Mouse (Mus musculus): ENCODE measurements at regions not wholly inside any gene's neighbourhood (a gene's known extent, or its start where the extent isn't known, plus 50 kb on each side); places are given as distances from the start of the nearest gene placed in this dataset.
"Not testable (repeated sequence)": the region's sequence is repeated elsewhere in the genome, so short reads cannot be mapped to it uniquely, and the experiment has no call there.

DNA sequence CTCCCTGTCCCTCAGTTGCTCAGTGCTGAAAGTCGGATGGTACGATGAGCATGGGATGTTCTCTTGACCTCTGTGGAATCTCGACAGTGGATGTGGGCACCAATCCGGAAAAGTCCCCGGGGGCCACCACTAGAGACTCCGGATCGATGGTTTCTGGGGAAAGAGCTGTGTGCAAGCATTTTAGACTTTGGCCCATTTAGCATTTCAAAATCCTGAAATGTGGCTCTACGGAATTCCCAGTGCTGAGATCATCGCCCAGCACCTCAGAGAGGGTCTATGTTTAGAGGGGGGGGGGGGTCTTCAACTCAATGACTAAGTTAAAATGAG, 68.6 kb downstream of the Tomm20 start:
- DNase-seq (ENCODE audit: low spot score), result no peak

DNA sequence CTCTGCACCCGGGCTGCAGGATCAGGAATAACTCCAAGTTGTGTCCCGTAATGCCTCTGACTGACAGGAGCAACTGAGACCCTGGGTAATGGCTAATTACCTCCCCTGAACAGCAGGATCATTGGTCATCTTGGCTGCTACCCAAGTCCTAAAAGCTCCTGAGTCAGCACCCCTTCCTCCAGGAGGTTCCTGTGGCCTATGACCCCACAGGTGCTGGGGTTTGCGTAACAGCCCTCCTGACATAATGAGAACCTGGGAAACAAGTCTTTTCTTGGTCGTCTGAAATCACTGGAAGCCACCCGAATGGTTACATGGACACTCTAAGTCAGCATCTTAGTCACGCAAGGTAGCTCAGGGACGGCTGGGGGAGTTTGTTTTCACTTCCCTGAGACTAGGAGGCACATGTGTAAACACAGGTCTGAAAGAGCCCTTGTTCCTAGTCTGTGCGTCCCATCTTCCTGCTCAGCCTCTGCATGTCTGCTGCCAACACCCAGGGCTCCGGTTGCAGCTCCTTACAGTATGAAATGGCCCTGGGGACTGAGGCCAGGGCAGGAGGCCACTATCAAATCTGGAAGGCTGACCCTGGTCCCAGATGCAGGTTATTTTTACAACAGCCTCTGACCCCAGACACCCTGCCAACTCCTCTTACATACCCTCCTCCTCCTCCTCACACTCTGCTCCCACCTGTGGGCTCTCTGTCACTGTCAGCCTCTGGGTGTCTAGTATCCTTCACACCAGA, 69.2 kb downstream of the Tomm20 start:
- DNase-seq (ENCODE audit: low spot score), result no peak

DNA sequence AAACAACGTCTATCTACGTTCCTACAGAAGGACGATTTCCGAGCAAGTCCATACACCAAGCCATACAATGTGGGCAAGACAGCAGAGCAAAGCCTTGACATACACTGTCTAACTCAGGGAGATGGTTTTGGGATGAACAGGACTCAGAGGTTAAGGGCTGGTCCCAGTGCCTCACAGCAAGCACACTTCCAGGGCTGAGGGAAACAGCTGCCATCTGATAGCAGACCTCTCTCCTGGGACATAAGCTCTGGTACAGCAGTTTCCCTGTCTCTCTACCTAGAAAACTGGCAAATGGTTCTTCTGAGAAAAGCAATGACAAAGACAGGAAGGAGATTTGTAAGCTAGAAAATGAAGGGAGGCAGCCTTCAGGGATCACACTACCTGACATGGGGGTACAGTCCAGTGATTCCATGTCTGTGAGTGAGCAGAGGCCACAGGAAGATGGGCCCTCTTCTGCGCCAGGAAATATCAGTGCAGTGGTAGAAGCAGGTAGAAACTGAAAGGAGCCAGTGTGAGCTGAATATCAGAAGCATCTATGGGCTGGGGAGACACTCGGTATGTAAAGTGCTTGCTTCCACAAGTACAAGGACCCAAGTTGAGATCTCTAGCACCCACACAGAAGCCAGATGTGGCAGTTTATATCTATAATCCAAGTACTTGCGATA, 70.0 kb downstream of the Tomm20 start:
- DNase-seq (ENCODE audit: low spot score), result no peak

DNA sequence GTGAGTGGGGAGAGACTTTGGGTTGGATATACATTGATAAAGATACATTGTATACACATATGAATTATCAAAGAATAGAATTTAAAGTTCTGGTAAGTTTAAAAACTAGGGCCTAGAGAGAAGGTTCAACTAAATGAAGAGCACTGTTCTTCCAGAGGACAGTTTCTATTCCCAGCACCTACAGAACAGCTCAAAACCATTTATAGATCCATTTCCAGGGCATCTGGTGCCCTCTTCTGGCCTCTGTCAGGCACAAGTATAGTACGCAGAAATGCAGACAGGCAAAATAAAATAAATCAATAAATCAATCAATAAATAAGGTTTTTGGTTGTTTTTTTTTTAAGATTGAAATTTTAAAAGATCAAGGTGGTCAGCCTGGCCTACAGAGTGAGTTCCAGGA, 70.8 kb downstream of the Tomm20 start:
- DNase-seq (ENCODE audit: low spot score), result no peak

DNA sequence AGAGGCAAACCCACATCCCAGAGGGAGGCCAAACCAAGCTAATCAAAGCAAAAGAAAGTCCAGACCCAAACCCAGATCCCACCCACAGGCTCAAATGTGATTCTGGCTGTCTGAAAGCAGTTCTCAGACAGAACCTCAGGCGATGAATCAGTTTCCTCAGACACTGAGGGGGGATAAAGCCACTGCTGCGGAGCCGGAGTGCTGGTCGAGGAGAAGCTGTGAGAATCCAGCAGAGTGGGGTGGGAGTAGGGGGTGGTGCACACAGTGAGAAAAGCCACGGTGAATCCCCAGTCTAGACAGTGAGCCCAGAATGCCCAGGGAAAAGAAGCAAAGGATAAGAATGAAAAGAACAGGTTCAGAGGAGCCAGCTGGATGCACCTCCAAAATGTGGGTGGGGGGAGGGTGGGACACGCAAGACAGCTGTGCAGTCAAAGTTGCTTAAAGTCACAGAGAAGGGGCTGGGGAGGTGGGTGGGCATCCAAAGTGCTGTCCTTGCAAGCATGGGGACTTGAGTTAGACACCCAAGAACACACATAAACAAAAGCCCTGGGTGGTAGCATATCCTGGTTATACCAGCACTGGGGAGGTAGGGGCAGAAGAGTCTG, 71.4 kb downstream of the Tomm20 start:
- no peak for DNase-seq (ENCODE audit: low spot score)

DNA sequence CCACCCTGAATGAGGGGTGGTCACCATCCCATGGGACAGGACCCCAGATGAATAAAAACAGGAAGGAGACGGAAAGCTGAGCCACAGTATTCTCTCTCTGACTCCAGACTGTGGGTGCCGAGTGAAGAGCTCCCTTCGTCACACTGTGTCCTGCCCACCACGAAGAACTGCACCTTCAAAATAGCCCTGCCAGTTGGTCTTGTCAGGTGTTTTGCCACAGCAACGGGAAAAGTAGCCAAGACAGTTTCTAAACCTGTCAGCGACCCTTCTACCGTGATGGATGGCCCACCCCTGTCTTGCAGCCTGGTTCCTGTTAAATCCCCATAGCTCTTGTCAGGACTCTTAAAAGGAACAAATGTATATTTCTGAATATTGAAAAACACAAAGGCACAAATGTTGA, 72.3 kb downstream of the Tomm20 start:
- DNase-seq (ENCODE audit: low spot score), result no peak

DNA sequence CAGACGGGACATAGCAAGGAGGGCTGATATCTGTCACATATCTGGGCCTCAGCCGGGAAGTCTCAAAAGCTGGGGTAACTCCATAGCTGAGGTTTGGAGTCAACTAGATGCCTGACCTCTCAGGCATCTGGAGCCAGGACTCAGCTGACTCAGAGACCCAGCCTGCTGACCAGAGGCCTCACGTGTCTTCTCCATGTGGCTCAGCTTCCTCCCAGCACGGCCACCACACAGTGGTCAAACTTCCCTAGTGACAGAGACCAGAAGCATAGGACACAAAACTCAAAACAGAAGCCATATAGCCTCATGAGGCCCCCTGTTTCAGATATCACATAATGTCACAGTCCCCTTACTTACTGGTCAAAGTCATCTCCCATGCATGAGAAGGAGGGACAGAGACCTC, 73.1 kb downstream of the Tomm20 start:
- DNase-seq (ENCODE audit: low spot score), result no peak

DNA sequence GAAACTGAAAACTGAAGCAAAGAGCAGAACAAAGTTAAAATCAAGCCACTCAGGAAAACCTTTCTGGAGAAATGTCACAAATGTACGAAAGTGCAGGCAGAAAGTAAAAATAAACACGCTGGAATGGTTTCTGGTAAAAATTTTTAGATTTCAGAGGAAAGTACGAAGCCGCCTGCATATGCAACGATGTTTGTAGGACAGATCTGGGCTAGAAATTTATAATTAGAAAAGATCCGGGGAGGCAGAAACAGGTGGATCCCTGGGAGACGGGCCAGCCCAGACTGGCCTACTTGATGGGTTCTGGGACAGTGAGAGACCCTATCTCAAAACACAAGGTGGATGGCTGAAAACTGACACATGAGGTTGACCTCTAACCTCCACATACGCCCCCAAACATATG, 73.5 kb downstream of the Tomm20 start:
- DNase-seq (ENCODE audit: low spot score), result no peak

DNA sequence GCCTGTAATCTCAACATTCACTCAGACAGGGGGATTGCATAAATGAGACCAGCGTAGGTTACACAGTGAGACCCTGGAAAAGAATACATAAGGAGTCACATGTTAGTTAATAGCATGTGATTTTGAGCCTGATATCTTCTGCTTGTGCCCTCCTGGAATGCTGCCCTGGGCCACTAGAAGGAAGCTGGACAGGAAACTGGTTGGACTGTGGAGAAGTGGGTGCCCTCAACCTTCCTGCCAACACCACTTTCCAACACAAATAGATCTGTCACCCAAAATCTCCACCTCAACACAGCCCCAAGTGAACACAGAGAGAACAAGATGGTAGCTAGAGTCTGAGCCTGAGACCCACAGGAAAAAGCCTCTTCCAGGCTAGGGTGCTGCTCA, 76.2 kb downstream of the Tomm20 start:
- DNase-seq (ENCODE audit: low spot score), result no peak

DNA sequence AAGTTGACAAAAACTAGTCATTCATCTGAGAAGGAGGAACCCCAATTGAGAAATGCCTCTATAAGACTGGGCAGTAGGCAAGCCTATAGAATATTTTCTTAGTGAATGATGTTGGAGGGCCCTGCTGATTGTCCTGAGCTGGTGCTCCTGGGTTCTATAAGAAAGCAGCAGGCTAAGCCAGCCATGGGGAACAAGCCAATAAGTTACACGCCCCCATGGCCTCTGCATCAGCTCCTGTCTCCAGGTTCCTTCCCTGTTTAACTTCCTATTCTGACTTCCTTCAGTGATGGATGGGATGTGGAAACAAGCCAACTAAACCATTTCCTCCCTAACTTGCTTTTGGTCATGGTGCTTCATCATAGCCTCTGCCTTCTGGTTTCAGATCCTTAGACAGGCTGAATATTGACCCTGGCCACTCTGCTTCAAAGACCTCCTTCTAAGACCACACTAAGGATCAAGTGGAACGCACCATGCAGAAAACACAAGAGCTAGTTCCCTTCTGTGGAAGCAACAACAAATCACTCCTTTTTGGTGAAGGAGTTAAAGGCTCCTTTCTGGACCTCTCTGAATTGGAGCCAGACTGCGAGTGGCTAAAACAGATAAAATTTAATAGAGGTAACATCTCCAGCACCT, 76.7 kb downstream of the Tomm20 start:
- DNase-seq (ENCODE audit: low spot score), result no peak

DNA sequence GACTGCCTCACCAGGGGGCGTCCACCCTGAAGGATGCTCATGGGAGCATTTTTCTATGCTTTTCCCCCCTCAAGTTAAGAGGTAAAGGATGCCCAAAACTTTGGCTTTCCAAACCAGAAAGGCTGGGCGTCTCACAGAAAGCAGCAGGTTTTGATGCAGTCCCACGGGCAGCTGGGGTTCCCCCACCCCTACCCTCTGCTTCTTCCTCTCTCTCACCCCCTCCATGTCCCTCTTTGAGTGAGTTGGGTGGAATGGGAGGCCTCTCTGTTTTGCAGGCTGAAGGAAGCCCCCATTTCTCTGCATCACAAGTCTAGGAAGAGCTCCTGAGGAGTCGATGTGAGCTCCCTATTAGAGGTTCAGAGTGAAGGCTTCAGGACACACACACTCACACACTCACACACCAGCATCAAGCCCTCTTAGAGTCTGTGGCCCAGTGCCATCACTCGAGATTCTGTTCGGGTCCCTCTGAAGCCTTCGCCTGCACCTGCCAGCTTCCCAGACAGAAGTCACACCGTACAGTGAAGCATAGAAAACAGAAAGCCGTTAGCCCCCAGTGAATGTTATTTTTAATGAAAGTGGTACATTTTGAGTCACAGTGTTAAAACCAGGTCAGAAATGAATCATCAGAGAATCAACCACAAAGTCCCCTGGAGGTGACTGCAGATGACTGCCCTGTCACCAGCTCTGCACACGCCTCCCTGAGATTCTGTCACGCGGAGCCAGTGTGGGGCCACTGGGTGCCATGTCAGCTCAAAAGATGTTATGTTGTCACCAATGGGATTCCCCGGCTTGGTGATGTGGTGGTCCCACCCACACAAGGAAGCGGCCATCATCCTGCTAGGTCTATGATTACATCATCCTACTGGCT, 78.3 kb downstream of the Tomm20 start:
- no peak for DNase-seq (ENCODE audit: low spot score)

DNA sequence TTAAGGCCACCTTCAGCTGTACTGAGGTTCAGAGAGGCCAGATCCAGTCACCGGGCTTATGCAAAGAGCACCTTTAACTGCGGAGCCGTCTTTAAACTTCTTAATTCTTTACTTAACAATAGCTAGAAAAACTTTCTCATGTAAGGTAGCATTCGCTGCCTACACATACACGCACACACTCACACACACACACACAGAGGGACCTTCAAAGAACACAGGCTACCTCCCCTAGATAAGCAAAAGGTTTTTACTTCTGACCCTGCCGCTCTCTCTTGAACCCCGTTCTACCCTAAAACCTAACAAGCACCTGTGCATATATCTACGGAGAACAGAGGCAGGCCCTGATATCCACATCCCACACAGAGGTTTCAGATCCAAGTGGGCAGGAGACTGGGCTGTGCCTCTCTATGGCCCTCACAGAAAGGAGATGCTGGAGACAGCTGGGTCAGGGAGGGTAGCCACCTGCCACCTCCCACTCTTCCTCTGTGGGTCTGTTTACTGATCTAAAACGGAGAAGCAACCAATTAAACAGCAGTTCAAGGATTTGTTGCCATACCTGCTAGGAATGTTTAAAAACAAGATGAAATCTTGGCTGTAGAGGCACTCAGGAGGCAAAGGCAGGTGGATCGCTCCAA, 81.2 kb downstream of the Tomm20 start:
- DNase-seq (ENCODE audit: low spot score), result no peak

DNA sequence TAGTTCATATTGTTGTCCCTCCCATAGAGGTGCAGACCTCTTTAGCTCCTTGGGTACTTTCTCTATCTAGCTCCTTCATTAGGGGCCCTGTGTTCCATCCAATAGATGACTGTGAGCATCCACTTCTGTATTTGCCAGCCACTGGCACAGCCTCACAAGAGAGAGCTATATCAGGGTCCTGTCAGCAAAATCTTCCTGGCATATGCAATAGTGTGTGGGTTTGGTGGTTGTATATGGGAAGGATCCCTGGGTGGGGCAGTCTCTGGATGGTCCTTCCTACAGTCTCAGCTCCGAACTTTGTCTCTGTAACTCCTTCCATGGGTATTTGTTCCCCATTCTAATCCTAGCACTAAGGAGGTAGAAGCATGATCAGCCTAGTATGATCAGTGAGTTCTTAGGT, 82.0 kb downstream of the Tomm20 start:
- DNase-seq (ENCODE audit: low spot score), result not testable (repeated sequence)

DNA sequence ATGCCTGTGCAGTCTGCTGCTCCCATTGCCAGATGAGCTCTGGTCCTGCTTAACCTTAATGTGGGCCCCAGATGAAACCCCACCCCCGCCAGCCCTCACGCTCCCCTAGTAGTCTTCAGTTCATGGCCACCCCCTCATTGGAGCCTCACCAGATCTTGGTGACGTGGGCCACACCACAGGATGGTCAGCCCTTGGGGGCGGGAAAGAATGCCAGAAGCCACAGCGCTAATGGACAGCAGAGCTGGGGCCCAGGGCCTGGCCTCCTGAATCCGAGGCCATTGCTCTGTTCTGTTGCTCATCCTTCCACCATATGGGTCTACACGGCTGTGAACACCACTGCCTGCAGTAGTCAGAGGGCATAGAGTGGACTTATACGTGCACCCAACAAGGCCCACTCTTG, 83.9 kb downstream of the Tomm20 start:
- DNase-seq (ENCODE audit: low spot score), result no peak

DNA sequence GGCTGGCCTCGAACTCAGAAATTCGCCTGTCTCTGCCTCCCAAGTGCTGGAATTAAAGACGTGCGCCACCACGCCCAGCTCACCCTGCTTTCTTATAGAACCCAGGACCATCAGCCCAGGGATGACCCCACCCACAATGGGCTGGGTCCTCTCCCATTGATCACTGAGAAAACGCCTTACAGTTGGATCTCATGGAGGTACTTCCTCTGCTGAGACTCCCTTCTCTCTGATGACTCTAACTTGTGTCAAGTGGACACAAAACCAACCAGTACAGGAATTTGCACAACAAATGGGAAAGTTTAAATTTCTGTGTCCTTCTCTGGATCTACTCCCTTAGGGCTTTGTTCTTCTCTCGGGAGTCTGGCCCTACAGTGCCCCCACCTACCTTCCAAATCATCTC, 85.0 kb downstream of the Tomm20 start:
- DNase-seq (ENCODE audit: low spot score), result no peak

DNA sequence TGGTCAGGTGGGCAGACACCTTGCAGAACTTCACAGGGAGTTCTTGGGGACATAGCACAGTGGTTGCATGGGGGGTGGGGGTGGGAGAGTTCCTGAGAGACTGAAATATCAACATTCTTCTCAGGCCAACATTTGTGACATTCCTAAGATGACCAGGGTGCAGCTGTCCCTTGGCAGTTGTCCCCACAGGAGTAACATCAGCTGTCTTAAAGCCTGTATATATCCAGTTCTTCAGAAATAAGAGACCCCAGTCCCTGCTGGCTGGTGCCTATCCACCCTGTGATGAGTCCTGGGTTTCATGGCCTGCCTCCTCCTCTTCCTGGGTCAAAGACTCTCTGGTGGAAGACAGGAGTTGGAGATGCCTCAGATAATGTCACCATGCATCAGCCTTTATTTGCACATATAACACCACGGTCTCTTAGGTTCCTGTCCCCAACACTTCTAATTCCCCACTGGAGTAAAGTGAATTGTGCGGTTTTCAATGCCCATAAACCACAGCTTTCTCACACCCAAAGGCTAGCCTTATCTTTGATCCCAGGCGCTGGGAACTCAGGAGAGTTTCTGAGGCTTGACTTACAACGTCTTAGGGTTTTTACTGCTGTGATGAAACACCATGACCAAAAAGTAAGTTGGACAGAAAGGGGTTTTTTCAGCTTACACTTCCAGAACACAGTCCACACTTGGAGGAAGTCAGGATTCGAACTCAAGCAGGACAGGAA, 85.8 kb downstream of the Tomm20 start:
- no peak for DNase-seq (ENCODE audit: low spot score)

DNA sequence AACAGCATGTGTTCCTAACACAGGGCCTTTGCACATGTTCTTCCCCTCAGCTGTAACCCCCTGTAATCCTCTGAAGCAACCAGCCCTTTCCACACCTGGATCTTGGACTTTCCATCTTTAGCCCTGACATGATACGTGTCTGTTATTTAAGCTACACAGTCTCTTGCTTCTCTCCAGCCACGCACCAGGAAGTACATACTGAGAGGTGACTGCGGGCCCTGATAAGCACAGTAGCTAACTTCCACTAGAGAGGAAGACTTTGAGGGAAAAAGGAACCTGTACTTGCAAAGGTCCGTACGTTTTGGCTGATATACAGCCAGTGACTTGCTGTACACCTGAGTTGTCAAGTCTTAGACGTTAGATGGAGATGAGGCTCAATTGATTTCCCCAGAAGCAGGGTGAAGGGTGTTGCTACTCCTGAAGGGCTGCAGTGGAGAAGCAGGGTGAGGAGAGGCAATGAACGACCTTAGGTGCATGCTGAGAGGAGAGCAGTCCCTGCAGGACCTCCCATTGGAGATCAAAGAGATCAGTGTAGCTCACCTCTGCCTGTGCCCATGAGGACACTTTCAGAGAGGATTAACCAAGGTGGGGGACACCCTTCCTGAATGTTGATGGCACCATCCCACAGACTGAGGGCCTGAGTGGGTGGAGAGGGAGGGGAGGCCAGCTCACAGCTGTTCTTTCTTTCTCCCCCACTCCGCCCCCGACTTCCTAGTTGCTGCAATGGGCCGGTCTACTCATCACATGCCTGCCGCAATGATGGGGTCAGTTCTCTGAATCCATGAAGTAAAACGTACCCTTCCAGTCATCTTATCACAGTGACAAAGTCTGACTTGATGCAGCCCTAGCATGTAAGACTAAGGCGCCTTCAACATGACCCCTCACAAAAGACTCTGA, 88.1 kb downstream of the Tomm20 start:
- DNase-seq (ENCODE audit: low spot score), result no peak

DNA sequence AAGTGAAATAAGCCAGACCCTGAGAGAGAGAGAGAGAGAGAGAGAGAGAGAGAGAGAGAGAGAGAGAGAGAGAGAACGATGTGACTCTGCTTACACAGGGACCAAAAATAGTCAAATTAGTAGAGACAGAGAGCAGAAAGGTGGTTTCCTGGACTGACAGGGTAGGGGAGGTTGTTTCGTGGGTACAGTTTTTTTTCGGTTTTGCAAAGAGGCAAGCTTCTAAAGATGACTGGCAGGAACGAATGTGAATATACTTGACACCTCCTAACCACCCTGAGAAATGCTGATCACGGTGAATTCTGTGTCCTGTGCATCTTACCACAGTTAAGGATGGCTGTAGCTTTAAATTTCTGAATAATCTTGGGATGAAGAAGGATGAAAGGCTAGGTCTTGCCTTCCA, 89.7 kb downstream of the Tomm20 start:
- DNase-seq (ENCODE audit: low spot score), result no peak

DNA sequence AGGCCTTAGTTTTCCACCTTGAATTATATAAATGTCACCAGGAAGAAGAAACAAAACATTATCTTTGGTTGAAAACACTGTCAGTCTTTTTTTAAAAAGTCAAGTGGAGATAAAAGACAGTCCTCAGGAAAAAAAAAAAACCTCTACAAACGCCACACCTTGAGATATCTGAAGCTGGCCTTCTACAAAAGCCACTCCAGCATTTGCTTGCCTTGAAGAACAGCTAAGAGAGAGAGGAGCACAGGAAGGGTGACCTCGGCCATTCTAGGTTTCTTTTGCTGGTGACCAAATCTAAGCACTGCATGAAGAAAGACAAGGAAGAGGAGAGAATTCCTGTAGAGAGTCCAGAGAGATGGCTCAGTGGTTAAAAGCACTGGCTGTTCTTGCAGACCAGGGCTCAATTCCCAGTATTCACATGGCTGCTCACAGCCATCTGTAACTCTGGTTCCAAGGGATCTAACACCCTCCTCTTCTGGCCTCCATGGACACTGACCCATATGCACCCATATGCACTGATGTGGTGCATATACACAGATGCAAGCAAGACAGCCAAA, 90.5 kb downstream of the Tomm20 start:
- no peak for DNase-seq (ENCODE audit: low spot score)
